Mouse (Mus musculus) G1E (cell line): Measurements from ENCODE around the gene Slc35g2.

ENCODE experiments used
- CTCF ChIP-seq: IDR thresholded peaks from 2 replicates; pipeline ENCODE4 v1.5.1; 2012; ENCODE audit warnings: low read depth, low read length, inconsistent platforms, mixed read lengths
- GATA1 ChIP-seq: IDR thresholded peaks from 2 replicates; pipeline ENCODE4 v1.6.1; 2012; ENCODE audit warnings: borderline replicate concordance, low read length, inconsistent platforms, mixed read lengths
- POLR2AphosphoS5 ChIP-seq: IDR thresholded peaks from 2 replicates; pipeline ENCODE4 v1.6.1; 2012; ENCODE audit warnings: low read depth, low read length, inconsistent platforms; ENCODE audit not compliant: insufficient replicate concordance
- TAL1 ChIP-seq: conservative IDR thresholded peaks from 2 replicates; pipeline ENCODE4 v1.6.1; 2012; ENCODE audit warnings: low read depth, low read length, inconsistent platforms, mixed read lengths

DNA sequence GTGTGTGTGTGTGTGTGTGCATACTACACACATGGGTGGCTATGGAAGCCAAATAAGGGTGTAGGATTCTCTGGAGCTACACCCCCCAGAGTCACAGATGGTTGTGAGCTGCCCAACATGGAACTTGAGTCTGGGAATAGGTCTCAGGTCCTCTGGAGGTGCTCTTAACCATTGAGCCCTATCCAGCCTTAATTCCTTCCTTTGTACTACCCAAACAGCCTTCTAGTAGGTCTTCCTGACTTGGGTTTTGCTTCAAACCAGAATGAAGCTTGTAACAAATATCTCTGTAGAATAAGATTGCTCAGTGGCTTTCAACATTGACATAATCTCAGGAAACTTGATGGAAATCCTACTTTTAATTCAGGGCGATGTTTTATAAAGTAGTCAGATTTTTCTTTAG lies 34.6 kb upstream of the Slc35g2 start:
- TF ChIP-seq CTCF (no peak), GATA1 (no peak), POLR2AphosphoS5 (no peak), TAL1 (no peak)
